Mouse (Mus musculus): ENCODE measurements around the gene Rdh8. TPM values are rescaled to one million over a fixed set of nuclear protein-coding genes. Genes with fewer than 3 reads are reported as not detected.
A peak's percentile ranks its signal among the peaks of the same experiment; 100 is the strongest.

Rdh8 gene
- polyA plus RNA-seq, 1 experiment from 2014 or later, result not detected

DNA sequence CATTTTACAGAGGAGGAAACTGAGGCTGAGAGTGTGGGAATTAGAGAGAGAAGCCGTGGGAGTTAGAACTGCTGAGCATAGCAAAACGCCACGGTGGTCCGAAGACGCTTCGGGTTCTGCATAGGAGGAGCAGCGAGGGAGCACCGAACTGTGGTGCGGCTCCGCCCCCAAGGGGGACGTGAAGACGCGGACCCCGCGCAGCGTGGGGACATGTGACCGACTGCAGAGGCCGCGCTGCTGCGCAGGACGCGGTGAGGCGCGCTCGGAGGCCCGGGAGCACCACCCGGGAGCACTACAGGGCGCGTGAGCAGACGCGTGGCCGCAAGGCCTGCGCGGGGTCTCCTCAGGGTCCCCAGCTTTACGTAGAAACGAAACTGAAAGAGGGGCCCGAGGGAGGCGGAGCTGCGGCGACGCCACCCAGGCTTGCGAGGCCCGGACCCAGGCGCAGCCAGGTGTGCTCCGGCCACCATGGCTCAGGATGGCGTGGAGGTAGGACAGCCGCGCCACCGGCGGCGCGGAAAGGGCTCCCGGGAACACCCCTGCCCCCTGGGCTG is 50.2 kb downstream of the Rdh8 start, which contains the start of gene A230050P20Rik:
TSS of gene A230050P20Rik (plus strand) at position 195 of the 554 bp plus-strand sequence.
- Histone ChIP-seq H3K4me1 (replicated peaks; ENCODE audit: control insufficient read depth, insufficient read depth, low read length) (no peaks in the 10 kb centered on the region), H3K27me3 (replicated peaks; ENCODE audit: control insufficient read depth, insufficient read depth, low read length) (no peaks in the 10 kb centered on the region), H3K27ac (ENCODE audit: low read depth, low read length) (no peak within 1 kb of the TSS), H3K4me2 (replicated peaks; ENCODE audit: low read depth) (peak within 1 kb of the TSS; percentile 90), H3K9ac (ENCODE audit: low read depth, low read length) (peak within 1 kb of the TSS; percentile 56), H3K9me3 (ENCODE audit: control insufficient read depth) (no peaks in the 10 kb centered on the region), H3K36me3 (ENCODE audit: control insufficient read depth, insufficient read depth) (peaks cover 18% of the 10 kb centered on the region), H3K4me3 (ENCODE audit: low read depth, low read length) (peak within 1 kb of the TSS; percentile 70)
- peak; percentile 48 for ATAC-seq
- 6% methylated on average over 53 of the region's 53 CpGs for WGBS
- no peak for TF ChIP-seq CTCF (IDR thresholded peaks at IDR 0.05; ENCODE audit: low read depth)

DNA sequence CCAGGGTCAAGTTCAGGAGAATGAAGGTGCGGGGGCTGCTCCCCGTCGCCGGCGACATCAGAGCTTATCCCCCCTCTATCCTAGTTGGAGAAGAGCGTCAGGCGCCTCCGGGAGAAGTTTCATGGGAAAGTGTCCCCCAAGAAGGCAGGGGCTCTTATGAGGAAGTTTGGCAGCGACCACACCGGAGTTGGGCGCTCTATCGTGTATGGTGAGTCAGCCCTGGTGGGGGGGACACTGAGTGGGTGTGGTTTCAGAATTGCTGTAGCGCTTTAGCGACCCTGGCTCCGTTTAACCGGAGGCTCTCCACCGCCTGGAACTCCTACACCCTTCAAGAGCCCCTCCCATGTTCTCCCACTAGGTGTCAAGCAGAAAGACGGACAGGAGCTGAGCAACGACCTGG is 50.9 kb downstream of the Rdh8 start:
- H3K4me2 ChIP-seq (replicated peaks; ENCODE audit: low read depth), result peak overlapping the region; percentile 90
- no peak for ATAC-seq
- TF ChIP-seq CTCF (IDR thresholded peaks at IDR 0.05; ENCODE audit: low read depth), result no peak
- no peaks in the 10 kb centered on the region for H3K27me3 ChIP-seq (replicated peaks; ENCODE audit: control insufficient read depth, insufficient read depth, low read length)
- peak overlapping the region; percentile 70 for H3K4me3 ChIP-seq (ENCODE audit: low read depth, low read length)
- no peak overlapping the region for H3K27ac ChIP-seq (ENCODE audit: low read depth, low read length)
- H3K9me3 ChIP-seq (ENCODE audit: control insufficient read depth), result no peaks in the 10 kb centered on the region
- H3K9ac ChIP-seq (ENCODE audit: low read depth, low read length), result peak overlapping the region; percentile 56
- 6% methylated on average over 19 of the region's 19 CpGs for WGBS
- no peaks in the 10 kb centered on the region for H3K4me1 ChIP-seq (replicated peaks; ENCODE audit: control insufficient read depth, insufficient read depth, low read length)
- H3K36me3 ChIP-seq (ENCODE audit: control insufficient read depth, insufficient read depth), result peaks cover 22% of the 10 kb centered on the region

DNA sequence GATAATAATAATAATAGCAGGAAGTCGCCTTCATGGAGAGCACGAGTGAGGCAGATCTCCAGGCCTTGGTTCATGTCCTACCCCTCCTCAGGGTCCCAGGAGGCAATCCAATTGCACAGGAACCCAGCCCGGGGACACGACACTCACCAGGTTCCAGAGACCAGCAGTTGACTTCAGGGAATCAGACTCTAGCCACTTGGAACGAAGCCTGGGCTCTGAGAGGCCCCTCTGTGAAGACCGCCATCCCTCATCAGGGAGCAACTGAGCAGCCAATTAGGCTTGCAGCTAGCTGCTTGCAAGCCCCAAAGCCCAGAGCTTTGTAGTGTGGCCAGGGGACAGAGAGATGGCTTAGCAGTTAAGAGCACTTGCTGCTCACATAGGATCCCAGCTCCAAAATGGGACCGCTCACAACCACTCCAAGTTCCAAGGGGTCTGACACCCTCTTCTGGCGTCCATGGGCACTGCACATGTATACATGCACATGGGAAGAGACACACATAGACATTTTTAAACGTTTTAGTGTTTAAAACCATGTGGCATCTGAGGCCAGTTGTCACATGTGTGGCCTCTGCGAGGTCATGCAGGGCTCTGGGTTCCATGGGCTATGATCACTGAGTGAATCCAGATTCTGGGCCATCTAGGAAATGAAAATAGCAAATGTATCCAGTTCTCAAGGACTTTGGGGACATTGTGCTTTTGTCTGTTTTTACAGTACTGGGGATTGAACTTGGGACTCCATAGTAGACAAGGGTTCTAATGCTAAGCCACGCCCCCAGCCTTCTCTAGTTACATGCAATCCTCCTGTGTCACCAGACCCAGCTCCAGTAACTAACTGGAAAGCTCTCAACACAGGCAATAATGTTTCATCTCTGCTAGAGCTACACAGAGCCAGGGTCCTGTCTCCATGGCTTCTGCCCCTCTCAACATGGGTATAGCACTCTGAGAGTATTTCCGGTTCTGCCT is 52.2 kb downstream of the Rdh8 start:
- peak; percentile 36 for TF ChIP-seq CTCF (IDR thresholded peaks at IDR 0.05; ENCODE audit: low read depth)
- WGBS, result 80% methylated on average over 12 of the region's 12 CpGs
- H3K9ac ChIP-seq (ENCODE audit: low read depth, low read length), result no peak overlapping the region

DNA sequence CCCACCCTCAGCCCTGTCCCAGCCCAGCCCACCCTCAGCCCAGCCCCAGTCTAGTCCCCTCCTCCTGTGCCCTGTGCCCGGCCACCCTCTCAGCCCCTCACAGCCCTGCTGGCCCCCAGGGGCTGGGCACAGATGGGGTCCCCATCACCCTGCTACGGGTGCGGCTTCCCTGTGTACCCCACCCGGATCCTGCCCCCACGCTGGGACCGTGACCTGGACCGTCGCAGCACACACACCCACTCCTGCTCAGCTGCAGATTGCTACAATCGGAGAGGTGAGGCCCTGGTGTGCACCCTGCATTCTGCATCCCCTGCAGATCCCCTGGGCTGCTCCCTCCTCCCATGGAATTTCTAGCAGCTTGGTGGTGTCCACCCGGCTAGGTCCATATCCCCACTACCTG is 54.7 kb downstream of the Rdh8 start:
- H3K4me3 ChIP-seq (ENCODE audit: low read depth, low read length), result no peak overlapping the region
- H3K27ac ChIP-seq (ENCODE audit: low read depth, low read length), result no peak overlapping the region
- no peaks in the 10 kb centered on the region for H3K27me3 ChIP-seq (replicated peaks; ENCODE audit: control insufficient read depth, insufficient read depth, low read length)
- peaks cover 27% of the 10 kb centered on the region for H3K36me3 ChIP-seq (ENCODE audit: control insufficient read depth, insufficient read depth)
- H3K9me3 ChIP-seq (ENCODE audit: control insufficient read depth), result no peaks in the 10 kb centered on the region
- no peak for ATAC-seq
- H3K9ac ChIP-seq (ENCODE audit: low read depth, low read length), result no peak overlapping the region
- WGBS, result 80% methylated on average over 10 of the region's 10 CpGs
- no peaks in the 10 kb centered on the region for H3K4me1 ChIP-seq (replicated peaks; ENCODE audit: control insufficient read depth, insufficient read depth, low read length)
- no peak for TF ChIP-seq CTCF (IDR thresholded peaks at IDR 0.05; ENCODE audit: low read depth)
- no peak overlapping the region for H3K4me2 ChIP-seq (replicated peaks; ENCODE audit: low read depth)

More for the DNA sequence above, 52.2 kb downstream of the Rdh8 start:
- ATAC-seq, result no peak
- Histone ChIP-seq H3K4me1 (replicated peaks; ENCODE audit: control insufficient read depth, insufficient read depth, low read length) (no peaks in the 10 kb centered on the region), H3K27ac (ENCODE audit: low read depth, low read length) (no peak overlapping the region), H3K9me3 (ENCODE audit: control insufficient read depth) (no peaks in the 10 kb centered on the region), H3K4me2 (replicated peaks; ENCODE audit: low read depth) (no peak overlapping the region), H3K36me3 (ENCODE audit: control insufficient read depth, insufficient read depth) (peaks cover 27% of the 10 kb centered on the region), H3K4me3 (ENCODE audit: low read depth, low read length) (no peak overlapping the region), H3K27me3 (replicated peaks; ENCODE audit: control insufficient read depth, insufficient read depth, low read length) (no peaks in the 10 kb centered on the region)

DNA sequence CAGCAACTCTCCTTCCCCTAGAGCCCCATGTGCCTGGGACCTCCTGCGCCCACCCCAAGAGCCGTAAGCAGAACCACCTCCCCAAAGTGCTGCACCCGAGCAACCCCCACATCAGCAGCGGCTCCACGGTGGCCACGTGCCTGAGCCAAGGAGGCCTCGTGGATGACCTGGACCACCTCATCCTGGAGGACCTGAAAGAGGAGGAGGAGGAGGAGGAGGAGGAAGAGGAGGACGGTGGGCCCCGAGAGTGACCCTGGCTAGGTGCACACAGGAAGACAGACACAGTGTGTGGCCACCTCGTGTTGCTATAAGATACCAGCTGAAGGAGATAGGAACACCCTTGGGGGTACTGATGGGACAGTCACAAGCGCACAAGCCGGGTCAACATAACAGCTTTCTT is 55.2 kb downstream of the Rdh8 start:
- no peak overlapping the region for H3K4me3 ChIP-seq (ENCODE audit: low read depth, low read length)
- 90% methylated on average over 12 of the region's 12 CpGs for WGBS
- no peak for TF ChIP-seq CTCF (IDR thresholded peaks at IDR 0.05; ENCODE audit: low read depth)
- no peaks in the 10 kb centered on the region for H3K27me3 ChIP-seq (replicated peaks; ENCODE audit: control insufficient read depth, insufficient read depth, low read length)
- no peaks in the 10 kb centered on the region for H3K4me1 ChIP-seq (replicated peaks; ENCODE audit: control insufficient read depth, insufficient read depth, low read length)
- no peak overlapping the region for H3K27ac ChIP-seq (ENCODE audit: low read depth, low read length)
- no peaks in the 10 kb centered on the region for H3K9me3 ChIP-seq (ENCODE audit: control insufficient read depth)
- H3K36me3 ChIP-seq (ENCODE audit: control insufficient read depth, insufficient read depth), result peaks cover 27% of the 10 kb centered on the region
- no peak for ATAC-seq
- no peak overlapping the region for H3K4me2 ChIP-seq (replicated peaks; ENCODE audit: low read depth)
- H3K9ac ChIP-seq (ENCODE audit: low read depth, low read length), result no peak overlapping the region

DNA sequence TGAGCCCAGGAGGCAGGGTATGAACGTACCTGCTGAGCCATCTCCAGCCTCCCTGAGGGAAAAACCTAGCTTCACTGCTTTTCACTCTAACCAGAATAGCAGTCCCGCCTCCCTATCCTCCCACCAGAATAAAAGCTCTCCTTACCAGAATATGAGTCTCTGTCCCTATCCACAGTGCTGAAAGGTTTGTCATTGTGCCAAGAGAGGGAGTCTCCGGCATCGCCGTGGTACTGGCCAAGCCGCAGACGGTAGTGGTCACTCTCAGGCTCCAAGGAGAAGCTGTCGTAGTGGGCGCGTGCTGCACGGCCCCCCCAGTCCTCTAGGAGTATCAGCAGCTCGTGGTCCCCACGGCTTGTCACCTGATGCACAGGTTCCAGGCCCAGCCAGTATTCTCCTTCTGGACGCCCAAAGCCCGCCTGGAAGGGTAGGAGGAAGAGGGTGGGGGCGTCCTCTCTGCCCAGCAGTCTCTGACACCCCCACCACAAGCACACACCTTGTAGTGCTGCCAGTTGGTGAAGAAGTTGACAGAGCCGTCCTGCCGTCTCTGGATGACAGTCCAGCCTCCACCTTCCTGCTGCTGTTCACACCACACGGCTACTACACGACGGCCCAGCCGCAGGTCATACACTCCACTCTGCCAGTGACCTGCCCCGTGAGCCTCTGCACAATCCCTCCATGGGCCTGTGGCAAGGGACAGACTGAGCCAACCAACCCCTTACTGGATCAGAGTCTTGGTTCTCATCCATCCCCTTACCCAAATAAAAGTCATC is 56.9 kb downstream of the Rdh8 start:
- ATAC-seq, result no peak
- Histone ChIP-seq H3K4me2 (replicated peaks; ENCODE audit: low read depth) (no peak overlapping the region), H3K4me1 (replicated peaks; ENCODE audit: control insufficient read depth, insufficient read depth, low read length) (no peaks in the 10 kb centered on the region), H3K9ac (ENCODE audit: low read depth, low read length) (no peak overlapping the region), H3K27ac (ENCODE audit: low read depth, low read length) (no peak overlapping the region), H3K36me3 (ENCODE audit: control insufficient read depth, insufficient read depth) (peaks cover 27% of the 10 kb centered on the region), H3K4me3 (ENCODE audit: low read depth, low read length) (no peak overlapping the region), H3K9me3 (ENCODE audit: control insufficient read depth) (no peaks in the 10 kb centered on the region), H3K27me3 (replicated peaks; ENCODE audit: control insufficient read depth, insufficient read depth, low read length) (no peaks in the 10 kb centered on the region)
- 69% methylated on average over 23 of the region's 23 CpGs for WGBS
- no peak for TF ChIP-seq CTCF (IDR thresholded peaks at IDR 0.05; ENCODE audit: low read depth)

Other genes with a start within 250 kb of the Rdh8 start
- 5.2 and 5.7 TPM in 2 replicates for gene Zfp846, start 237.2 kb upstream of the Rdh8 start, polyA plus RNA-seq (2015; fragmentation: Nextera tagmentation; extraction: Ambion mirVana)
- 557 and 578 TPM in 2 replicates for gene Ubl5, start 175.6 kb upstream of the Rdh8 start, polyA plus RNA-seq (2015; fragmentation: Nextera tagmentation; extraction: Ambion mirVana)
- 7.4 and 7.6 TPM in 2 replicates for gene Fbxl12, start 173.7 kb upstream of the Rdh8 start, polyA plus RNA-seq (2015; fragmentation: Nextera tagmentation; extraction: Ambion mirVana)
- gene Pin1, start 166.4 kb upstream of the Rdh8 start, polyA plus RNA-seq (2015; fragmentation: Nextera tagmentation; extraction: Ambion mirVana), result 27.1 and 27.2 TPM in 2 replicates
- 3.7 and 4.1 TPM in 2 replicates for gene Olfm2, start 72.2 kb upstream of the Rdh8 start, polyA plus RNA-seq (2015; fragmentation: Nextera tagmentation; extraction: Ambion mirVana)
- 1.2 and 1.9 TPM in 2 replicates for gene Col5a3, start 3.4 kb upstream of the Rdh8 start, polyA plus RNA-seq (2015; fragmentation: Nextera tagmentation; extraction: Ambion mirVana)
- 4.9 and 5.6 TPM in 2 replicates for gene A230050P20Rik, start 50.1 kb downstream of the Rdh8 start, polyA plus RNA-seq (2015; fragmentation: Nextera tagmentation; extraction: Ambion mirVana)
- 9.4 and 9.8 TPM in 2 replicates for gene Angptl6, start 61.2 kb downstream of the Rdh8 start, polyA plus RNA-seq (2015; fragmentation: Nextera tagmentation; extraction: Ambion mirVana)
- 18.7 and 21.4 TPM in 2 replicates for gene Ppan, start 69.7 kb downstream of the Rdh8 start, polyA plus RNA-seq (2015; fragmentation: Nextera tagmentation; extraction: Ambion mirVana)
- gene Eif3g, start 80.1 kb downstream of the Rdh8 start, polyA plus RNA-seq (2015; fragmentation: Nextera tagmentation; extraction: Ambion mirVana), result 131 and 138 TPM in 2 replicates
- 18.5 and 19.2 TPM in 2 replicates for gene Dnmt1, start 141.4 kb downstream of the Rdh8 start, polyA plus RNA-seq (2015; fragmentation: Nextera tagmentation; extraction: Ambion mirVana)
- gene S1pr2, start 158.3 kb downstream of the Rdh8 start, polyA plus RNA-seq (2015; fragmentation: Nextera tagmentation; extraction: Ambion mirVana), result 9.5 and 11.4 TPM in 2 replicates
- gene Mrpl4, start 184.2 kb downstream of the Rdh8 start, polyA plus RNA-seq (2015; fragmentation: Nextera tagmentation; extraction: Ambion mirVana), result 107 and 113 TPM in 2 replicates
- 10.2 and 11.8 TPM in 2 replicates for gene Icam1, start 197.5 kb downstream of the Rdh8 start, polyA plus RNA-seq (2015; fragmentation: Nextera tagmentation; extraction: Ambion mirVana)
- 0.12 and 0.20 TPM in 2 replicates for gene Icam4, start 210.9 kb downstream of the Rdh8 start, polyA plus RNA-seq (2015; fragmentation: Nextera tagmentation; extraction: Ambion mirVana)
- gene Icam5, start 213.6 kb downstream of the Rdh8 start, polyA plus RNA-seq (2015; fragmentation: Nextera tagmentation; extraction: Ambion mirVana), result 0.08 and 0.12 TPM in 2 replicates
- gene Zglp1, start 248.6 kb downstream of the Rdh8 start, polyA plus RNA-seq (2015; fragmentation: Nextera tagmentation; extraction: Ambion mirVana), result not detected in 2 replicates